Mouse (Mus musculus): ENCODE measurements at regions not wholly inside any gene's neighbourhood (a gene's known extent, or its start where the extent isn't known, plus 50 kb on each side); places are given as distances from the start of the nearest gene placed in this dataset.
A peak's percentile ranks its signal among the peaks of the same experiment; 100 is the strongest.

DNA sequence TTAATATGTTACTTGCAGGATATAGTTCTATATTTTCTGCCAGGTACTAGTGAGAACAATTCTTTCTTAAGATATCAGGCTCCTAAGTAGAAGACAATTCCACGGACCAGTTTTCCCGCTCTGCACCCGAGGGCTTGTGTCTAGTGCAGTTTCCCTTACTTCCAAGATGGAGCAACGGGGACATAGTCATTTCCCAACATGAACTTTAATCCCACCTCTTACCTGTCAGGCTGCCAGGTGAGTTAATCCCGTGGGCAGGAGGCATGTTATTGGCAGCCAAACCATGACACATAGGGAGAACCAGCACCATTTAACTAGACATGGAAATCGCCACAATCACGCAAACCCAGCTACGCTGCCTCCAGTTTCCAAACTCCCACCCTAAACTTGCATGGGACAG lies 624.4 kb upstream of the 3110018I06Rik start:
- no peak for DNase-seq (ENCODE audit: extremely low spot score in 1 of 2, low spot score in 2 of 2)
- intact Hi-C loops (cut with DNase I), result no loop called here

DNA sequence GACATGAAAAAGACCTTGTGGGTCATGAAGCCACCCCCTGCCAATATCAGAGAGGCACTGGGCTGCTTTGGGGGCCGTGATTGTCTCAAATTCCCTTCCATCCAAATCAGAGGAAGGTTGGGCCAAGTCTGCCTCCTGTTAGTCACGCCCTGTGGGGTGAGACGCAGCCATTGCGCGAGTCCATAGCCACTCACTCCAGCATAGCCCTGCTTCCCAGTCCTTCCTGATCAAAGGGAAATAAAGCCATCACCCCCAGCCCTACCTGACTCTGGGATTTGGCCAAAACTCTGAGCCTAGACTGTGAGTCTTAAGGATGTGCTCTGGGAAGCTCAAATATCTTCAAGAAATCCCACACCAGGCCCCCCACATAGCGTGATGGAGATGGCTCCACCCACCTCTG lies 620.4 kb upstream of the 3110018I06Rik start:
- no peak for DNase-seq (ENCODE audit: extremely low spot score in 1 of 2, low spot score in 2 of 2)
- intact Hi-C loops (cut with DNase I), result no loop called here

GRCm38 (mm10) chr12:106871481-106871880 lies 617.0 kb upstream of the 3110018I06Rik start:
- DNase-seq (ENCODE audit: extremely low spot score in 1 of 2, low spot score in 2 of 2), result no peak
- intact Hi-C loops (cut with DNase I), result no loop called here

DNA sequence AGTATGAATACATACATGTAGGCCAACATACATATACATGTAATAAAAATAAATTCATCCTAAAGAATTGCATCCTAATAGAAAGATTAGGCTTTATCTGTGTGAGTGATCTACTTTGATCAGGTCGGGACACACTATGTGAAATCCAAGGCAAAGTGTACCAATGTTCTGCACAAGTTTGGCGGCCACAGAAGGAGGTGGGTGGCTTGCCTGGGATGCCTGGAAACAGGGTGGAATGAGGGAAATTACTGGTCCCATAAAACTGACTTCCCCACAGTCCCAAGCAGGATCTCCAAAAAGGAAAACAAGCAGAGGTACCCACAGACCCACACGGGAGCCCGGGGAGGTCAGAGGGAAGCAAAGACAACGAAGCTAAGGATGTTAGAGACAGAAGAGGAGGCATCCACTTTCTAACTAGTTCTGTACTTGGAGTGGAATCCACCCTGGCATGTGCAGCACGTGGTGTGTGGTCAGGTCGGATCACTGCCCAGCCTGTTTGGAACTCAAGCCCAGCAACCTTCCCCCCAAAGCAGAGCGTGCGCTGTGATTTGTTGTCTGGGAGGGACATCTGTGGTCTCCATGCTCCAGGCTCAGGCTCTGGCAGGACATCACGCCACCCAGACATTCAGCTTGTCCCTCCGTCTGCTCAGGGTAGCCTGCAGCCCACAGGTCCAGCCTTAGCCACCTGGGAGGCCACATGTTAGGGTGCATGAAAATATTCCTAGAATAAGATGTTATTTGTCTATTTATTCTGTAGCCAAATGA lies 615.3 kb upstream of the 3110018I06Rik start:
- intact Hi-C loops (cut with DNase I), result no loop called here
- no peak for DNase-seq (ENCODE audit: extremely low spot score in 1 of 2, low spot score in 2 of 2)

DNA sequence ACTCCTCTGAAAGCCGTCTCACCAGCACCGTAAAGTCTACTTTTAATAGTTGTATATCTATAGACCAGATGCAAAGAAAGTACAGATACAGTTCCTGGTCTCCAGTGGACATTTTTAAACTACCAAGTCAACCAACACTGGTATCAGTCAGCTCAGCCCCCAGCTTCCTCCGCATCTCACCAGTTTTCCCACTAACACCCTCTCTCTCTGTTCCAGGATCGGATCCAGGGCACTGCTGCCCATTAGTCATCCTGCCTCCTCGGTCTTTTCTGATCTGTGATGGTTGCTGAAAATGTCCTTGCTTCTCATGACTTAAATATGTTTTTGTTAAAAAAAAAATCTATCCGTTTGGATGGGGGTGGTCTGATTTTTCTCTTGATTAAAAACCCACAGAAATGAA lies 598.1 kb upstream of the 3110018I06Rik start:
- intact Hi-C loops (cut with DNase I), result no loop called here
- DNase-seq (ENCODE audit: extremely low spot score in 1 of 2, low spot score in 2 of 2), result no peak

DNA sequence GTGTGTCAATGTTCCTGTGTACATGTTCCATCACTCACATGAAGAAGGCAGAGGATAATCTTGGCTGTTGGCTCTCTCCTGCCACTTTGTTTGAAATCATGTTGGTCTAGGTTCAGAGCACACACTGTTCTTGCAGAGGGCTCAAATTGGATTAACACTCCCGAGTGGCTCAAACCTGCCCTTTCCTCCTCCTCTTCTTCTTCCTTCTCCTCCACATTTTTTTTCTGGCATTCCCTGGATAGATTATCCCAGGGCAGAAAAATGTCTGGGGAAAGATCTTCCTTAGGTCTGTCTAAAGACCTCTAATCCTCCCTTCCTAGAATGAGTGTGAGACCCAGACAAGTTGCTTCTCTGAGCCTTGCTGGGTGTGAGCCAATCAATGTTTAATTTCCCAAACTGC lies 594.4 kb upstream of the 3110018I06Rik start:
- DNase-seq (ENCODE audit: extremely low spot score in 1 of 2, low spot score in 2 of 2), result no peak
- intact Hi-C loops (cut with DNase I), result no loop called here

DNA sequence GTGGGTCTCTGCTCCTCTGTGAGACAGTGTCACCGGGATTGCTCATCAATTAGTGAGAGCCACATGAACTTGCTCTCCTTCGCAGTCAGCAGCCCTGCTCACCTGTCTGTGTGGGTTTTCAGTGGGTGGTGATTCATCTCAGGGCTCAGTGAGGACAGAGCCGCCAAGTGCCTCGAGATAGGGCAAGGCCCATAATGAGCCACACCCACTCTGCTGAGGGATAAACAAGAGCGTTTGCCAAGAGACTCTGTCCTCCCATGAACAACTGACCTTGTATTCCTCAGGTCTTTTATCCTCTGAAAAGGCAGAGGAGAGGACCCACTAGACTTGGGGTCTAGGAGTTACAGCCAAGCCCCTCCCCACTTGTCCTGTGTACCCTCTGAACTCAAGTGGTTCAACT lies 584.2 kb upstream of the 3110018I06Rik start:
- DNase-seq (ENCODE audit: extremely low spot score in 1 of 2, low spot score in 2 of 2), result no peak
- intact Hi-C loops (cut with DNase I), result no loop called here

GRCm38 (mm10) chr12:106912782-106913181 lies 575.6 kb upstream of the 3110018I06Rik start:
- intact Hi-C loops (cut with DNase I), result no loop called here
- no peak for DNase-seq (ENCODE audit: extremely low spot score in 1 of 2, low spot score in 2 of 2)

GRCm38 (mm10) chr12:106922571-106922991 lies 565.9 kb upstream of the 3110018I06Rik start:
- peak in 1 of 2 experiments; percentile 44 for DNase-seq (ENCODE audit: extremely low spot score in 1 of 2, low spot score in 2 of 2)
- intact Hi-C loops (cut with DNase I), result no loop called here

DNA sequence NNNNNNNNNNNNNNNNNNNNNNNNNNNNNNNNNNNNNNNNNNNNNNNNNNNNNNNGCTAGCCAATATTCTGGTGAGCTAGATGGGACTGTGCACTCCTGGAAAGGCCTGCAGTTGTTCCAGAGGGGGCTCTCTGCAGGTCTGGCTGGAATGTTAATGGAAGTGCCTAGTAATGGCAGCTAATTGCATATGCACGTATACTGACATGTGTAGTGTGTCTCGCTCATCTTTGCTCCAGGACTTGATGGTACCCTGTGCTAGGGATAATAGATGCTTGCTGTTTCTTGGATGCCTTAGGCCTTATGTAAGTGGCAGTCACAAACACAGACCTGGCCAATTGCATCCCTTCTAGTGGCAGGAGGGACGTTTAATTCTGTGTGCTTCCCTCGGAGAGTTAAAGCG lies 560.0 kb upstream of the 3110018I06Rik start:
- intact Hi-C loops (cut with DNase I), result no loop called here
- DNase-seq (ENCODE audit: extremely low spot score in 1 of 2, low spot score in 2 of 2), result no peak

GRCm38 (mm10) chr12:106929161-106929560 lies 559.3 kb upstream of the 3110018I06Rik start:
- intact Hi-C loops (cut with DNase I), result no loop called here
- no peak for DNase-seq (ENCODE audit: extremely low spot score in 1 of 2, low spot score in 2 of 2)

DNA sequence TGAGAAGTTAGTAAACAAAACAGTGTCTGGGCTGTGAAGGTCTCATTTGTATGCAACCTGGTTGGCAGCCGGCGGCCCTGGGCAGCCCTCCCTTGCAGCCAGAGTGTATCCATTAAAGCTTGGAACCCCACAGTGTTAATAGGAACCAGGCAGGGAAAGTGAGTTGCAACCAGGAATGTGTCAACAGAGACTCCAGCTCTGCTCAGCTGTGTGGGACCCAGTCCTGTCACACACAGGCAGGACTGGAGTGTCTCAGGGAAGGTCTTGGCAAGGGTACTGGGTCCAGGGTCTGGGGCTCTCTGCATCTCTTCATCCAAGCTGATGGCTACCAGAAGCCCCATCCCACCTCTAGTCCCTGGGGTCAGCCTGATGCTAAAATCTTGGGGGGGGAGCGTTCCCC lies 556.8 kb upstream of the 3110018I06Rik start:
- intact Hi-C loops (cut with DNase I), result no loop called here
- no peak for DNase-seq (ENCODE audit: extremely low spot score in 1 of 2, low spot score in 2 of 2)

GRCm38 (mm10) chr12:106939381-106939780 lies 549.1 kb upstream of the 3110018I06Rik start:
- intact Hi-C loops (cut with DNase I), result no loop called here
- DNase-seq (ENCODE audit: extremely low spot score in 1 of 2, low spot score in 2 of 2), result peak; percentile 52 to 76

DNA sequence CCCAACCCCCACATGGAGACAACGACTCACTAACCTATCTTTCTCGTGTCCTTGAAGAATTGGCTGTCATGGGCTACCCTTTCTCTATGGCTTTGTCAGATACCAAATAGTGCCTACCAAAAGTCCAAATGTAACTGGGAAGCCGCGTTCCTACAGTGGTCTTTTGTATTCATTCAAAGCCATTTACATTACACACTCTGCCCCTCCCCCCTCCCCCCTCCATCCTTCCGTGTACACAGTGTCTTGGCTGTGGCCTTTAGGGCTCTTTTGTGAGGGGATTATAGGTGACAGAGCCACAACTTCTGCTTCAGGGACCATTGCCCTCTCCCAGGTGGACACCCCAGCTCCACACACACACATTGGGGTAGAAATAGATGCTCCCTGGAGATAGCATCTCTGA lies 544.6 kb upstream of the 3110018I06Rik start:
- intact Hi-C loops (cut with DNase I), result no loop called here
- no peak for DNase-seq (ENCODE audit: extremely low spot score in 1 of 2, low spot score in 2 of 2)

GRCm38 (mm10) chr12:106952621-106953020 lies 535.8 kb upstream of the 3110018I06Rik start:
- DNase-seq (ENCODE audit: extremely low spot score in 1 of 2, low spot score in 2 of 2), result peak in 1 of 2 experiments; percentile 19
- intact Hi-C loops (cut with DNase I), result no loop called here

DNA sequence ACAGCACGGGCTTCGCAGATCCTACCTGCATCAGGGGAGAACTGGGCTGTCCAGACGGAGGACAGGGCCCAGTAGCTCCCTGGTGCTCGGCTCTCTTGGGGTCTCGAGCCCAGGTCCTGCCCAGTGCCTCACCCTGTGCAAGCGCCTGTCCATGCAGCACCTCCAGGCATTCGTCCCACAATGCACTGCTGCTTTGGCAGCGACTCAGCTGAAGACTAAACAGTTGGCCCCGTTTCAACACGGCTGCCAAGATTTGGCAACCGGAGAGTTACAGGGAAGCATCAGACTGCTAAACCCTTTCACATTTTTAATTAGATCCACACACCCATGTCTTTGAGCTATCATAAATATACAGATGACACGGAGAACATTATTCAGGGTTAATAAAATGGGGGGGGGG lies 532.7 kb upstream of the 3110018I06Rik start:
- intact Hi-C loops (cut with DNase I), result no loop called here
- DNase-seq (ENCODE audit: extremely low spot score in 1 of 2, low spot score in 2 of 2), result peak; percentile 75 to 82

DNA sequence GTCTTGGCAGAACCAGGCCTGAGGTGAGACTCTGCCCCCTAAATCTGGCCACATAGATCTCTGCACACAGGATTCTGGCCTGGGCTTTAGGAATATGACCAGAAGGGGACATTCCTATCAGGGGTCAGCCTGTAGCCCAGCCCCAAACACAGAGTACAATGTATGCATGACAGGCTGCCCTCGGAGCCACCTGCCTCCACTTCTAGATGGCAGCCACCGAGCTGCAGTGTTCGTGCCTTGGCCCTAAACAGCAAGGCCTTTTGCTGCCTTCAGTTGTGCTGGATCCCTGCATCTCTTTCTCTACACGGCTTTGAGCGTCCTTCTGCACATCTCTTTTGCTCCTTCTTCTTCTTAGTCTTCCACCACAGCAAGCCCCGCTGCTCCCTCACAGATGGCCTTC lies 532.2 kb upstream of the 3110018I06Rik start:
- no peak for DNase-seq (ENCODE audit: extremely low spot score in 1 of 2, low spot score in 2 of 2)
- intact Hi-C loops (cut with DNase I), result no loop called here

GRCm38 (mm10) chr12:106961991-106962390 lies 526.4 kb upstream of the 3110018I06Rik start:
- intact Hi-C loops (cut with DNase I), result no loop called here
- no peak for DNase-seq (ENCODE audit: extremely low spot score in 1 of 2, low spot score in 2 of 2)

- no peak for DNase-seq (ENCODE audit: extremely low spot score in 1 of 2, low spot score in 2 of 2)
- intact Hi-C loops (cut with DNase I), result no loop called here
Observed at GRCm38 (mm10) chr12:106963762-106964161, 524.7 kb upstream of the 3110018I06Rik start.

DNA sequence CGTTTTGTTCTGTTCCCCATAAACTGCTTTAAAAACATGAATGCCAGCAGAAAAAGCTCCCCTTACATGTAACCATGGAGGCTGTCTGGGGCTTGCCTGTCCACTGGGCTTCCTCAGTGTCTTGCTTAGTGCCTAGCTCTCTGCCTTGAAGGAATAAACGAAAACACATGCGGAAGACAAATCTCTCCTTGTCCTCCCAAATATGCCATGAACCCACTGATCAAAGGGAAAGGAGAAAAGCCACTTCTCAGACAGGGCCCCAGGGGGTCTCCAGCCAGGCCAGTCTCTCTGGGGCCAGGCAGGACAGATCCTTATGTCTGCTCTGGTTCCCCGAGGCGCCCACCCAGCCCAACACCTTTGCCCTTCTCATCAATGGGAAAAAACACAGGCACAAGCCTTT lies 518.6 kb upstream of the 3110018I06Rik start:
- no peak for DNase-seq (ENCODE audit: extremely low spot score in 1 of 2, low spot score in 2 of 2)
- intact Hi-C loops (cut with DNase I), result no loop called here

DNA sequence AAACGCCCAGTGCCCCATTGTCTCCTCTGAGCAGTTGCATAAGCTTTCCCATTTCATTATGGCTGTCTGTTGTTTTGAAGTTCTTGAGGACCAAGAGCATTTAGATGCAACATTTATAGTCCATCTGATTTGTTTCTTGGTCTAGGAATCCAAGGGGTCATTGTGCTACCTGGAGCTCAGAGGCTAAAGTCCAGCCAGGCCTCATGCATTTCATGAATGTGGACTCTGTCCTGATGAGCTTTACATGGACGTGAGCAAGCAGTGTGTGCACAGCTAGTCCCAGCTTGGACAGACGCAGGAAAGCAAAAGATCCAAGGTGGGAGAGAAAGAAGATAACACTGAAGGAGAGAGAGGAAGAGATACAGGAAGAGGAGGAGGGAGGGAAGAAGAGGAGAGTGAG lies 496.0 kb upstream of the 3110018I06Rik start:
- DNase-seq (ENCODE audit: extremely low spot score in 1 of 2, low spot score in 2 of 2), result no peak
- intact Hi-C loops (cut with DNase I), result no loop called here
